Mouse (Mus musculus): Measurements from ENCODE around the gene Tmem37.
A peak's percentile ranks its signal among the peaks of the same experiment; 100 is the strongest.

Tmem37 gene

DNA sequence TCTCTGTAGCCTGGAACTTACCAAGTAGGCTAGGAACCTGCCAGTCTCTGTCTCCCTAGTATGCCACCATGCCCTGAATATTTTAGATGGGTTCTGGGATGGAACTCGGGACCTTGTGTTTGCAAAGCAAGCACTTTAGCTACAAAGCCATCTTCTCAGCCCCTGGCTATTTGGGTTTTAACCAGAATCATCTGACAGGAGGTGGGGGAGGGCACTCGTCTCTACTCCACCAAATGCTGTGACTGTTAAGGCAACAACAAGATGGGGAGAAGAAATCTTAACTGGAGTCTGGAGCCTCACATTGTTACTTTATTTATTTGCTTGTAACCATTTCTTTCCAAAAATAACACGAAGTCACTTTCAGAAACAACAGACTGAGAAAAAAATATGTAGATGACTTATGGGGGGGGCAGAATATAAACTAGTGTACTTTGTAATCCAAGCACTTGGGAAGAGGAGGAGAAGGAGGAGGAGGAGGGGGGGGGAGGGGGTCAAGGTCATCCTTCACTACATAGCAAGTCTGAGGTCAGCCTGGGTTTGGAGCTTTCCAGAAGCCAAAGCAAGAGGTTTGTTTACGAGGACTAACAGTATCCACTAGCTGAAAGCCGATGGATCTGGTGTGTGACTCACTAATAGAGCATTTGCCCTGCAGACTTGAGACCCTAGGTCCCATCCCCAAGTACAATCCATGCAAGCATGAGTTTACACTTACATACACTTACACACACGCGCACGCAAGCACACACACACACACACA lies 16.0 kb downstream of the Tmem37 start:
- DNase-seq (ENCODE audit: inconsistent ontology term): no peak

DNA sequence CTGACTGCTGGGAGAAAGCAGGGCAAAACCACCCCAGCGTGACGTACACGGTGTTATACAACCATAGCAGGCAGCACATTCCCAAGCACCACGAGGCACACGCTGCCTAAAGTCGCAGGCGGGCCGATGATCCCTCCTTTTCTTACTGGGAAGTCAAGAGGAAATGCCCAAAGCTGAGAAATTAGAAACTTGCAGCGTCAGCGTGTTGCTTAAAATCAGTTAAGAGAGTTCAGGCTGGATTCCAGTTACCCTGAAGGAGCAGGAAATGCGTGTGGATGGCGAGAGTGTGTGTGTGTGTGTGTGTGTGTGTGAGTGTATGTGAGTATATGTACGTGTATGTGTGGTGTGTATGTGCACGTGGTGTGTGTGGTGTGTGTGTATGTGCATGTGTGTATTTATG lies 16.8 kb downstream of the Tmem37 start:
- no peak for DNase-seq (ENCODE audit: inconsistent ontology term)

DNA sequence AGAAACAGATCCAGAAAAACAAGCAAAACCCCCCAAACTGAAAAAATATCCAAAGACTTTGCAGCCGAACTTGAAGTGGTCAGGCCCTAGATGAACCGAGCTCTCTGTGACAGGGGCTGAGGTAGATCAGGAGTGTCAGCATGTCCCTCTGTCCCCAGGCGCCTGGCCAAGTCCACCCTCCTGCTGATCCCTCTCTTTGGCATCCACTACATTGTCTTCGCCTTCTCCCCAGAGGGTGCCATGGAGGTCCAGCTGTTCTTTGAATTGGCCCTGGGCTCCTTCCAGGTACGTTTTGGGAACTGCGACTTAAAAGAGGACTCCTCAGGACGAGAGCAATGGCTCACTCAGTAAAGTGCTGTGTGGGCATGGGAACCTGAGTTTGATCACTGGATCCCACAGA lies 17.6 kb downstream of the Tmem37 start:
- DNase-seq (ENCODE audit: inconsistent ontology term): no peak

DNA sequence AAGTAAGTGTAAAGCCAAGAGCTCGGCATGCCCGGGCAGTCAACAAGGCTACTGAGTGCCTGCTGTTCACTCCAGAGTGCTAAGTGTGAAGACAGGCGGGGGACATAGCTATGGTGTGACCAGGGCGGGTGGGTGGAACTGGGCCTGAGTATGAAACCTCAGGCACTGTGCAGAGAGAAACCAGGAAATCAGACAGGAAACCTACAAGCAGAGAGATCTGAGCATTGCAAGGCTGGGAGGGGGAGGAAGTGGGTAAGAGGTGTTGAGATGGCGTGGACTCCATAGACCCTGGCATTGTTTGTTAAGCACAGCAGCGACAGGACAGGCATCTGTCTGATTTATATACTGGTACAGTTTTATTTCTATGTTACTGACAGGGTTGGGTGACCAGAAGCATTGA lies 18.4 kb downstream of the Tmem37 start:
- DNase-seq (ENCODE audit: inconsistent ontology term): no peak

DNA sequence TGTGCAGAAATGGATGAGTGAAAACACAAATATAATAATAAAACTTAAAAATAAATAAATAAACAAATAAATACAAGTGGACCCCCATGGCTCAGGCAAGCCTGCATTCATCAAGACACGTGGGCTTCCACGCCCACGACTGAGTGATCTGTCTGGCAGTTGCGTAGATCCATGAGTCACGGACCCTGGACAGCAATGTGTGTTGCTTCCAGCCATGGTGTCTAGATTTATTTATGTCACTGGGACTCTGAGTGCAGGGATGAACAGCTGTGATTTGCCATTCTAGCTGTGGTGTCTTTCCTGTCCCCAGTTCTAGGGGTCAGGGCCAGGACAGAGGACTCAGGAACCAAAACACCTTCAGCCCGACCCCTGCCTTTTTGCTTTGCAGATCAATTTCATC lies 18.9 kb downstream of the Tmem37 start:
- no peak for DNase-seq (ENCODE audit: inconsistent ontology term)

DNA sequence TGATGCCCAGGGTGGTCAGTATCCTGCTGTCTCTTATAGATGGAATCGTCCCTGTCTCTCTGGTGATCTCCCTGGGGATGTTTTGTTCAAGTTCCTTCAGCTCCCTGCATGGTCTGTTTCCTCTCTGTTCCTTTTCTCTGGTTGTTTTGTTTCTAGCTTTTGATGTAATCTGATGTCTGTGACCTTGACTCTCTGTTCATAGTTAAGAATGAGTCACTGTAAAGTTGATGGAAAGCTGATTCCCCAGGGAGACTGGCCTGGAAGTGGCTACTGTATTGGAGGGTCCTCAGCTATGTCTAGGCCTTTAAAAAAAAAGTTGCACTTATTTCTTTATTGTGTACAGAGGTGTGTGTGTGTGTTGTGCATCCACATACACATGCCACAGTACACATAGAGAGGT lies 22.8 kb downstream of the Tmem37 start:
- DNase-seq (ENCODE audit: inconsistent ontology term): no peak

DNA sequence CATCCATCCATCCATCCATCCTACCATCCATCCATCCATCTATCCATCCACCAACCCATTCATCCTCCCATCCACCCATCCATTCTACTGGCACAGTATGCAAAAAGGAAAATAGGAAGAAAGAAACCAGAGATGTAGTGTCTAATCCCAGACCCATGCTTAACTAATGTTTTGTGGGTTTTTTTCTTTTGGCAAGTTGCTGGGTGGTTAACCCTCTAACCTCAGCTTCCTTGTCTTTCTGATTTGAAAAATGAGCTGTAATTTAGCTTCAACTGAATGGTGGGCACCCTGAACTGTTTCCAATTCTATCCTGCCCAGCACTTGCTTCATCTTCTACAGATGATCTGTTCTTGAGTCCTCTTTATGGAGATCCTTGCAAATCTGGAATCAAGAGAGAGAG lies 26.5 kb downstream of the Tmem37 start:
- no peak for DNase-seq (ENCODE audit: inconsistent ontology term)

DNA sequence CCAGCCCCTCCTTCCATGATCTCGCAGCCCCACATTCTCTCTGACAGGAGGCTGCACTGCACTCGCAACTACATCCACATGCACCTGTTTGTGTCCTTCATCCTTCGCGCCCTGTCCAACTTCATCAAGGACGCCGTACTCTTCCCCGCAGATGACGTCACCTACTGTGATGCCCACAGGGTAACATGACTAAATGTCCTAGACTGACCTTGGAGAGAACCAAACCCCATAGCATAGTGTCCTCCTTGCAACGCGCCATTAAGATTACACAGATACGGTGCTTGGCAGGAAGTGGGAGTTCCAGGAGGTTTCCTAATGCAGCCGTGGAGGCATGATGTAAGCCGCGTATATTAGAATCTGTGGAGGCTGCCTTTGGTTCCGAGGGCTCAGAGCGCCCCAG lies 29.3 kb downstream of the Tmem37 start:
- no peak for DNase-seq (ENCODE audit: inconsistent ontology term)

DNA sequence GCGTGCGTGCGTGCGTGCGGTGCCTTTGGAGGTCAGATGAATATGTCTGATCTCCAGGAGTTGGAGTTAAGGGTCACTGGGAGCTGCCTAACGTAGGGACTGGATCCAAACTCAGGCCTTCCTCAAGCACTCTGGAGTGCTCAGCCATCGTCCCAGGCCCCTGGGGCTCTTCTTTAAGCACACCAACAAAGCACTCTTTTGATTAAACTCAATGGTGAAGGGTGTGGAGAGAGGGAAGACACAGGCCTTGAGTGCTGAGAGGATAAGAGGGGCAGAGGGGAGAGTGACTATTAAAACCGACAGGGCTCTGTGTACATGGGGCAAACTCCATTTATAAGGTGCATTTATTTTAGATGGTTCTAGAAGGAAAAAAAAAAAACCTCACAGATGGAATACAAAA lies 31.5 kb downstream of the Tmem37 start:
- no peak for DNase-seq (ENCODE audit: inconsistent ontology term)

DNA sequence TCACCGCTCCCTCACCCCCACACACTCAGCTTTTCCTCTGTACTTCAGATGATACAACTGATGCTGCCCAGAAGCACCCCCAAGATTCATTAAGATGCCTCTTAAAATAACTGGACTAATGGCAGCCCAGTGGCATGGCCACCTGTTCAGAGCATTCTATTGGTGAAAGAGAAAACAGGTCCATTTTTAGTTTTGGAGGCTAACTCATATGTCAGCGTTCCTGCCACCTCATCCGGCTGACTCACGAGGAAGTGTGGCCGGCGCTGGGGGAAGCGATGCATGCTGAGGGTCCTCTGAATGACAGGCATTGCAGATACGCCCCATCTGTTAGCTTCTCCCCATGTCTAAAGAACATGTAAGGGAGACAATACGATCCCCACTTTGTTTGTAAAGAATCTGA lies 35.3 kb downstream of the Tmem37 start:
- no peak for DNase-seq (ENCODE audit: inconsistent ontology term)

DNA sequence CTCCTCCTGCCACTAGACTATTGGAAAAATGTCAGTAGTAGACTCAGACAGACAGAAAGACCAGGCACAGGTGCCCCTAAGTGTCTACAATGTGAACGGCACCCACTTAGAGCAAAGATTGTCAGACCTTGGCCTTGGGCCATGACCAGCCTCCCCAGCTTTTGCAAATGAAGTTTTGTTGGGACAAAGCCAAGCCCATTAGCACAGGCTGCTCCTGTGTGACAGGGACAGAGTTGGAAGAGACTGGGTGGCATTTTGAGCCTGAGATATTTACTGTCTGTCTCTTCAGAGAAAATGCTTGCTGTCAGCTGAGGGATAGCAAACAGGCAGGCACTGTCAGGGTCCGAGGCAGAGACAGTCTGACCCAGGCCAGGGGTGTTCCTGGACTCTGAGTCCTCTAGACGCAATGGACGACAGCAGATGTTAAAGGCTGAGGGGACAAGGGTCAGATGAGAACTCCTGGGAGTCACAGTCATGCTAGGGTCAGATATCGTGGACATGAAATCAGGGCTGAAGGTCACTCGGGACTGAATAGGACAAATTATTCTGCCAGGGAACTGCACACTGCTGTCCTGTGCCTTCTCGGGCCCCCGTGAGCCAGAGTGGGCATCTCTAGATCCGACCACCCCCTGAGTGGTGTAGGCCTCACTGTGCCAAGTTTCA lies 36.7 kb downstream of the Tmem37 start:
- peak; percentile 44 for DNase-seq (ENCODE audit: inconsistent ontology term)

DNA sequence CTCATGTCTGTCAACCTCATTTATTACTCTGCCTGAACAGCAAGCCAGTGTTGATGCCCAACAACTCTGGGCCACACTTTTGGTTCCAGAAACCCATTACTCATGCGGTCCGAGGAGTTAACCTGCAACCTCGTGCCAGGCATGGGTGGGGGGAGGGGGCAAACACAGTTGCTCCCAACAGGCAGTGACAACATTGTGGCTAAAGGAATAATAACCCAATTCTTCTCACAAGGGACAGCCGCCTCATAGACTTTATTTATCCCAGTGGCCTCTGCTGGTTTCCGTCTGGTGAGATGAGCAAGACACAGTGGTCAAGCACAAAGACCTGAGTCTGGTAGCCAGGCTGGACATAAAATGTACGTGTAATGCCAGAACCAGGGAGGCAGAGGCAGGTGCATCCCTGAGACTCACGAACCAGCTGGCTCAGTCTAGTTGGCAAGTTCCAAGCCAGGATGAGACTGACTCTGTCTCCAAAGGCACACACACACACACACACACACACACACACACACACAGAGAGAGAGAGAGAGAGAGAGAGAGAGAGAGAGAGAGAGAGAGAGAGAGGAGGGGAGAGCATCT lies 38.3 kb downstream of the Tmem37 start:
- DNase-seq (ENCODE audit: inconsistent ontology term): peak; percentile 84

DNA sequence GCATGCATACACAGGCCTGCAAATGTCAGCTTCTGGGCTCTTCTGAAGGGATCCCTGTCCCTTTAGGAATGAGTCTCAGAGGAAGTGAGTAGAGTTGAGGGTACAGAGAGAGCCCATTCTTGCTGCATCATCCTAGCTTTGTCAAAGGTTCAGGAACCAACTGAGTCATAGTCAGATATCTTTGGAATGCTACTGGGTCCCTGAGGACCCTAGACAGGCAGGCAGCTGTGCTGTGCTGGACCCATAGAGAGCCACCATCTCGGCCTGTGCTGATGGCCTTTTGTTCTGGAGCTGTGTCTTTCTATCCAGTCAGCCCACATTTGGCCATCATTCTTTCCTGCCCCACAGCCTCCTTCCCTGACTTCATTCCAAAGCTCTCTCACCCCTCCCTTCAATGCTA lies 39.1 kb downstream of the Tmem37 start:
- DNase-seq (ENCODE audit: inconsistent ontology term): peak; percentile 77

DNA sequence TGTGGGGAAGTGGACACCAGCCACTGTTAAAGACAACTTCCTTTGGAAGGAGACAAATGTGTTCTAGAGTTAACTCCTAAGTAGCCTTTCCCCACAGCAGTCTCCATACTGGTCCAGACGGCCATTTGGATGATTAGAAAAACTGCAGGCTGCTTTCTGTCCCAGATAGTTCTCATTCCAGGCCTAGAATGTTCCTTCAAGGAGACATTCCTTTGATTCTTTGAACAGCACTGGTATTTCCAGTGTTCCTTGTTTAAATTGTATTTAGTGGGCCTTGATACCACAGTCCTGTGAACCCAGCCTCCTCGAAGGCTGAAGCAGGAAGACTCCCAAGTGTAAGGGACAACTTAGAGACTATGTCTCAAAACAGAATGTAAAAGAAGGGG lies 40.4 kb downstream of the Tmem37 start:
- no peak for DNase-seq (ENCODE audit: inconsistent ontology term)

DNA sequence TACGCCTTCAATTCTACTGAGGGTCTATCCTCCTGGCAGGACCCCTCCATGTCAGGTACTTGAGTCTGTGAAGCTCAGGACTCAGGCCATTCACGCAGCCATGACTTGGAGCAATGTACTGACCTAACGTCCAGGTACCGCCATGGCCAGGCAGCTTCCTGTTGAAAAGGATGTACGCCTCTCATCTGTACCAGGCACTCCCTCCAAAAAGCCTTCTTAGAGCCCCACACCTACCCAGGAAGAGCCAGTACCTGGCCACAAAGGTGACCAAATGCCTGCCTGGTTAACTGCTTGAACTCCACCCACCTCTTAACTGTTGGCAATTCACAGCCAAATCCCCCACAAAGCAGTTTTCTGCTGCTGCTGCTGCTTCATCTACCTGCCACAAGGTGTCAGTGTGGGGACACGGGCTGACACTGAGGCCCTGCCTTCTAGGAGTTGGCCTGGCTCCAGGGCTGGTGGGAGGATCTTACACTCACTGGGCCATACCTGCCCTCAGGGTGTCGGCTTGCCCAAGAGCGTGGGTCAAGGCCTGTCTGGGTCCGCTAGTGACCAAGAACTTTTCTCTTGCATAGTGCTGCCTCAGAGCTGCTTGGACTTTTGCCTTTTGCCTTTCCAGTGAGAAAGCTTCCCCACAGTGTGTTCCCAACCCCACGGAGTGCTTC lies 40.9 kb downstream of the Tmem37 start:
- DNase-seq (ENCODE audit: inconsistent ontology term): peak; percentile 90

DNA sequence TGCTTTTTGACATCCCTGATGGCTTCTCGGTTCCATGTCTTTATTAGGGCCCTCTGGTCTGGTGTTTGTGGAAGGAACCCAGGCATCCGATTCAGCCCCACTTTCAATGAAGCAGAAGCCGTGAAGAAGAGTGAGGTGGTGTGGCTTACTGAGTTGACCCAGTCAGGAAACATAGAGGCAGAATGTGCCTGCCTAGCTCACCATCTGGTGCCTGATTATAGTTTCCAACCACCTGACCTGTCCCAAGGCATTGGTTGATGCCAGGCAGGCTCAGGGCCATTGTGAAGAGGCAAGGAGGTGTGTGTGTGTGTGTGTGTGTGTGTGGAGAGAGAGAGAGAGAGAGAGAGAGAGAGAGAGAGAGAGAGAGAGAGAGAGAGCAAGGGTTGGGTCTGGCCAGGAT lies 43.4 kb downstream of the Tmem37 start:
- DNase-seq (ENCODE audit: inconsistent ontology term): no peak

DNA sequence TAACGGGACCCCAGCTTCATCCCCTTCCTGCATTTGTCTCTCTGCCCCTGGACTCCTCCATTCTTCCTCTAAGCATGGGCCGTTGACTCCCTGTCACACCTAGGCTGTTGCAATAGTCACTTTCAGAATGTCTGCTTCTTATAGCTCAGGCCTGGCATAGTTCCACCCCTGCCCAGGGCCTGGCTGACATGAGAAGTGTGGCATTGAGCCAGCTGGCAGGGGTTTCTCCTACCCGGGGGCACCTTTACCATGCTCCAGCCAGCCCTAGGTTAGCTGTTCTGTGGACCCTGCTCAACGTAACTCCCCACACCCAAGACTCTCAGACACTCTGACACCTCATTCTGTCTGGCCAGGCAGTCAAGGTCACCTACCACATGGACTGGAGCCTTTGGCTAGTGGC lies 46.2 kb downstream of the Tmem37 start:
- no peak for DNase-seq (ENCODE audit: inconsistent ontology term)

DNA sequence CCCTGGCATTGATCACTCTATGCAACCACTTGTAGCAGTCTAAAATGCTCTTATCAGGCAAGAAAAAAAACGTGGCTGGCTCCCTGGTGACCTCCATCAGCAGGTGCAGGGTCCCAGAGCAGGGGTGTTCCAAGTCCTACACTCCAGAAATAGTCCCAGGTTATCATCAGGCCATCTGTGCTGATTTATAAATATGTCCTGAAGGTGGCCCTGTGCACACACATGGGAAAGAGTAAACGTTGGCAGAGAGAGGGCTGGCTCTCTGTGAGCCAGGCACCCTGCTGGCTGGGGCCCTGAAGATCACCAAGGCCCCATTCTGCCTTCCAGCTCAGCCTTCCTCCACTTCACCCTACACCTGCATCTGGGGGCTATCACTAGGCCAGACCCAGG lies 48.8 kb downstream of the Tmem37 start:
- no peak for DNase-seq (ENCODE audit: inconsistent ontology term)

DNA sequence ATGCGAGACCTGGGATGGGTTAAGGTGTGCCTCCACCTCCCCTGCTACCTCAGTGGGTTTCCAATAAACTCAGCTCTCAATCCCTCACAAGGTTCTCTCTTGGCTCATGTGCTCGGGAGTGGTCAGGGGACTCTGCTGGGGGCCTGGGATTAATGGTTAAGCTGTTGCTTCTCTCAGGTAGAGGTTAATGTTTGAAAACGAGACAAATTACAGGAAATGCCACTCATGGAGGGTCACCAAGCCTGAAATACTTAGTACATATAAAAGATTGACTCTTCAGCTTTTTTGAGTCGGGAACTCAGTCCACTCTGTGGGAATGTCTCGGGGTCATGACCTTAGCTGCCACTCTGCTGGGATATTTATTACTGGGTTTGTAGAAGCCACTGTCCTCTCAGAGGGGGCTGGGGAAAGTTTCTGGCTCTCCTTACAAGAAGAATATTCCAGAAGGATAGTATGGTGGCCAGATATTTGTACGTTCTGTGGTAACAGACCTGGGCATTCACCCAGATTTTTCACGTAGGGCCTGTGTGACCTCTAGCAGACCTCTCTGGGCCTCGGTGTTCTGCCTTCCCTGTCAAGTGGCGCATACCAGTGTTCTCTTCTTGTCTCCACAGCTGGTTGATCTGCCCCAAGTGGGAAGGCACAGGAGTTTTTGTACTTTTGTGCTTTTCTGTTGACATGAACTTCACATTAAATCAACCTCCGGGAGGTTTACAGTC lies 49.4 kb downstream of the Tmem37 start:
- no peak for DNase-seq (ENCODE audit: inconsistent ontology term)

DNA sequence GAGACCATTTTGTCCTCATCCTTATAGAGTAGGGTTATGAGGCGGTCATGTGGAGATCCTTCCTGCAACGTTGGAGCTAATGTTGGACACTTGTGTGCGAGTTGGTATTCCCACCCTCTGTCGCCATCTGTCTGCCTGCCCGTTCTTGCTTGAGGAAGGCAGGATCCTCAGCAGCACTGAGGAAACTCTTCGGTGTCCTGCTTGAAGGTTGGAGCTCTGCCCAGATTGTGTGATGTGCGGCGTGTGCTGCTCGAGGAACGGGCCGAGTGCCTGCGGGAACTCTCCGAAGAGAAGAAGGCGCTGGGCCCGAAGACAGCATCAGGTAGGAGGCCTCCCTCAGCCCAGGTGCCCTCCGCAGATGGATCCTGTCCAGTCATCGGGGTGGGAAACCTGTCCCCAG lies 51.9 kb downstream of the Tmem37 start:
- DNase-seq (ENCODE audit: inconsistent ontology term): no peak

DNA sequence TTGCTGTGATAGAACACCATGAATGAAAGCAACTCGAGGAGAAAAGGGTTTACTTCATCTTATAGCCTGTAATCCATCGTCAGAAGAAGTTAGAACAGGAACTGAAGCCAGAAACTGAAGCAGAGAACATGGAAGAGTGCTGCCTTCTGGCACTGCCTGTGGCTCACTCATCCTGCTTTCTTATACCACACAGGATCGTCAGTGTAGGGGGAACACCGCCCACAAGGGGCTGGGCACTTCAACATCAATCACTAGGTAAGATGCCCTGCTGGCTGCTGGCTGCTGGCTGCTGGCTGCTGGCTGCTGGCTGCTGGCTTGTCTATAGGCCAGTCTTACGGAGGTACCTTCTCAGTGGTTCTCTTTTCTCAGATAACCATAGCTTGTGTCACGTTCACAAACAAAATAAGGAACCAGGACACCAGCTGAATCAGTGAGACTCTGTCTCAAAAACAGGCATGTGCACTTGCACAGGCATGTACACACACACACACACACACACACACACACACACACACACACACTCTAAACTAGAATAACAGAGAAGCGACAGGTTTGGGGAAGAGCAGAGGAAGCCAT lies 53.5 kb downstream of the Tmem37 start:
- DNase-seq (ENCODE audit: inconsistent ontology term): no peak

DNA sequence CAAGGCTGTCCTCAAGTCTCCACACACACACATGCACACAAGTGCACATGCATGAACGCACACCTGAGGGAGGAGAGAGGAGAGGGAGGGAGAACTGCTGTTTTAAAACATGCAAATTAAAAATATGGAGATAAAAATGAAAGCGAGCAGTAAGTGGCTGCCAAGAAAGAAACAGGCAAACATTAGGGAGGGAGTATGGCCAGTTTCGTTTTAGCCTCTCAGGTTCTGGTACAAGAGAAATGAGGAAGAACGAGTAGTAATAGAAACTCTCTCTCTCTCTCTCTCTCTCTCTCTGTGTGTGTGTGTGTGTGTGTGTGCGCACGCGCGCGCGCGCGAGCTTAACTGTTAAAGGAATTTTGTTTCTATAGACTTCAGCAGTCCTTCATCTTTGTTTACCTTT lies 54.4 kb downstream of the Tmem37 start:
- DNase-seq (ENCODE audit: inconsistent ontology term): no peak
